Mouse (Mus musculus) left cerebral cortex, postnatal 36 days (tissue): ENCODE data around the gene Gpc3. TPM values are rescaled to one million over a fixed set of nuclear protein-coding genes. Genes with fewer than 3 reads are reported as not detected.
A peak's percentile ranks its signal among the peaks of the same experiment; 100 is the strongest.

Experiments
- DNase-seq, 2 experiments: peaks; one replicate each; pipeline ENCODE4 v3.0.0; 2021 to 2022; ENCODE audit warnings: low spot score in 2 of 2, mixed read lengths in 1 of 2
- intact Hi-C: fragments of 180-260 bp; cut with DNase I; formaldehyde crosslinking; loops from one replicate; pipeline ENCODE4 v1.15.1; 2025
- total RNA-seq, 2 experiments: library from RNA; stranded (reverse); gene quantifications; 2 replicates each; pipeline ENCODE4 v1.2.3; 2021

The Gpc3 gene
- total RNA-seq, 2 experiments from 2014 or later = 3.1 to 5.2 TPM

DNA sequence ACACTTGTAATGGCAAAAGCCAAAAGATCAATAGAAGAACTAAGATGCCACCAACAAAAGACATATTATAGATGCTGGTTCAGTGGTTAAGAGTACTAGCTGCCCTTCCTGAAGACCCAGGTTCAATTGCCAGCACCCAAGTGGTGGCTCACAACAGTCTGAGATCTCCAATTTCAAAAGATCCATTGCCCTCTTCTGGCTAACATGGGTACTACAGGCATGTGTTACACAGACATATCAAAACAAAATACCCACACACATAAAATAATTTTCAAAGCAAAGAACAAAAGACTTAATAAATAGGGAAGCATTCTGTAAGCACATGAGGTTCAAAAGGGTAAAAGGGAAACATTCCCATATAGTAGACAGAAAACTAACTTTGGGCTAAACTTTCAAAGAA, 26.1 kb downstream of the Gpc3 start:
- intact Hi-C loops = no loop called here
- DNase-seq = no peak

DNA sequence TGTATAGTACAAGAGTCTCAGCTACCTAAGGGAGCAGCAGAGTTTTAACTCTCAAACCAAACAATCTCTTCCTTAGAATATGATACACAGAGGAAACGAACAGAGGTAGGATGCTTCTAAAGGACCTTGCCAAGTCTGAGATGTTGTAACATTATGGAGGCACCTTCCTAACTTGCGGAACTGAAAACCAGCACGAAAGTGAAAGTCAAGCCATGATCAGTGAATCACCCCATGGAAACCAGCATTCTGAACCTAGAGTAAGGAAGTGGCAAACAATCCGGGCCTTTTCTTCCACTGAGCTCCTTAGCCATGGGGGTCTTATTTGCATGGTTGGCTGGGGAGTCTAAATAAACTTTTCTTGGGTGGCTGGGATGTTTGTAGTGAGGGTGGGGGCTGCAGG, 53.8 kb downstream of the Gpc3 start:
- DNase-seq = no peak
- intact Hi-C loops = no loop called here

DNA sequence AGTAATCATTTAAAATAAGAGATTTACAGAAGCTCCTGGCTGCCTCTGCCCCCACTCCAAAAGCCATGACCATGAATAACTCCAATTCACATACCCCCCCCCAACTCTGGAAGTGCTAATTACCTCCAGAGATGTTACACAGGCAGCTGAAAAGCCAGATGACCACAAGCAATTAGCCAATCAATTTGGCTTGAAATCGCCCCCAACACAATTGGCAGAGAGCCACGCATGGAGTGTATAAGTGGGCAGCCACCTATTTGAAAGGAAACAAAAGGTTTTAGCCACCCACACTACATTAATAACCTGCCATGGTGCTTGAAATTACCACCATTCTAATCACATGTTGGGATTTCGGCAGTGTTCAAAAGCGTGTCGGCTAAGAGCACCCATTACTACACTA, 55.2 kb downstream of the Gpc3 start:
- intact Hi-C loops = no loop called here
- DNase-seq = no peak

DNA sequence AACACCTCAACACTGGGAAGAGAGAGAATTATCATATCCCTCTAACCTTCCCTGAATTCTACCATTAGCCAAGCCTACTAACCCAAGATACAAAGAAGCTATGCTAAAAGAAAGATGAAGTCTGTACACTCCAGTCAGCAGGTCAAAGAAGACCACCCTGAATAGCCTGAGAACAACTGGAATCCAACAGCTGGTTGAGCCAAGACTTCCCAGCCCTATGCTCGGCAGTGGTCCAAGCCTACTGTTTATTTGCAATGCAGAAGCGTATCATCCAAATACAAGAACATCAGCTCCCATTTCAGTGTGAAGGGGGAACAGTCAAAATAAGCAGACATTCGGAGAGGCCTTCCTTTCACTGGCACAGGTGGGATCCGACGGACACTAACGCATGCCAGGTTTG, 56.3 kb downstream of the Gpc3 start:
- DNase-seq = no peak
- intact Hi-C loops = no loop called here

DNA sequence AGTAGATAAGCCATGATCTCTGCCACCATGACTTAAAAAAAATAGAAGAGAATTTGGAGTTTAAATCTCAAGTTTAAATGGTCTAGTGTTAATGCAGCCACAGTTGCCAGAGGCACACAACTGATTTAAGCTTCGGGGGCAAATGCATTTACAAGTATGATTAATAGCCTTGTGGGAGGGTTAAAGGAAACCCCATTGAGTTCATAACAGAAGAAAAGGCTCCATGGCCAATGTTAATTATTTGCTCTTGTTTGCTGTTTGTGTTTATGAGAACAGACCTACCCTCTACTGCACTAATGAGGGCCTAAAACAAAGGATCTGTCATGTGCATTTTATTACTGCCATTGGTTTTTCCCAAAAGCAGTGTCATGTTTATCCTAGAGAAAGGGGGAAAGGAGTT, 62.5 kb downstream of the Gpc3 start:
- no peak for DNase-seq
- intact Hi-C loops = no loop called here

DNA sequence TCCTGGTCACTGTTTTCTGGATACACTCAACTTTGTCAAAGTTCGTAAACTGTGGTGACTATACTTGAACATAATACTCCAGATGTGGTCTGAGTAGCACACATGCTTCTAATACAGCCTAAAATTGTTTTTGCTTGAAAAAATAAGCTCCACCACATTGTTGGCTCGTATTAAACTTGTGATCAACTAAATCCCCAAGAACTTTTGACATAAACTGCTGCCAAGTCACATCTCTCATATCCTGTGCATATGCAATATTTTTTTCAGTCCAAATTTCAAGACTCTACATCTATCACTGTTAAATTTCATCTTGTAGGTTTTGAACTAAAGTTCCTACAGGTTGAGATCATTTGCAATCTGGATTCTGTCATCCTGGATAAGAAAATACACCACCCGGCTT, 69.1 kb downstream of the Gpc3 start:
- no peak for DNase-seq
- intact Hi-C loops = no loop called here

DNA sequence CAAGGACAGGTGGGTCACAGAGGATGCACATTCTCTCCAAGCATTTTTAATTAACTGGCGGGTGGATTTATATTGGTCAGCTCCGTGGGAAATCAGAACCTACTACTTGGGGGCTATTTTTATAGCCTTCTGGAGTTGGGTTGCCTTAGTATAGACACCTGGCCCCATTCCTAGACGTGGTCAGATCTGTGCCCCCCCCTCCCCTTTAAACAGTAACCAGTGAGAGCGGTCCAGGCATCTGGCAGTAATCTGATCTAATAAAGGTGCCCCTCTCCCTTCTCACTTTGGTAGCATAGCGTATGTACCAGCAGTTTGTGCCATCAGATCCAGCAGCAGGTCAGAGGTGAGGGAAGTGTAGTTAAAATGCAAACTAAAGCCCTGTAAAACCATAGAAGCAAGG, 76.5 kb downstream of the Gpc3 start:
- DNase-seq = no peak
- intact Hi-C loops = no loop called here

DNA sequence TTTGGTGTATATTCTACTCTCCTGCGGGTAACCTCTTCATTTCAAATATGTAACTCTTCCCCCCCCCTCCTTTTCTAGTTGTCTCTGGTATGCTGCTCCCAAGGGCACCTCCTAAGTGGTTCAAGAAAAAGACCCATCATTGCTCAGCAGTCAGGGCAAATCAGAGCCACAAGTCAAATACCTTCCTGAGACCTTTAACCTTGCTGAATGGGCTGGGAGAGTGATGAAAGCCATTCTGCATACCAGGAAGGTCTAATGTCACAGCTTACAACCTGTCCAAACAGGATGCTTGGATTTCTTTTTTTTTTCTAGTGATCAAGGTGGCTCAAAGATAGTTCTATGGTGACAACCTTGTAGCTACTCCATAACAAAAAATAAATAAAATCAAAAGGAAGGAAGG, 80.0 kb downstream of the Gpc3 start:
- intact Hi-C loops = no loop called here
- no peak for DNase-seq

DNA sequence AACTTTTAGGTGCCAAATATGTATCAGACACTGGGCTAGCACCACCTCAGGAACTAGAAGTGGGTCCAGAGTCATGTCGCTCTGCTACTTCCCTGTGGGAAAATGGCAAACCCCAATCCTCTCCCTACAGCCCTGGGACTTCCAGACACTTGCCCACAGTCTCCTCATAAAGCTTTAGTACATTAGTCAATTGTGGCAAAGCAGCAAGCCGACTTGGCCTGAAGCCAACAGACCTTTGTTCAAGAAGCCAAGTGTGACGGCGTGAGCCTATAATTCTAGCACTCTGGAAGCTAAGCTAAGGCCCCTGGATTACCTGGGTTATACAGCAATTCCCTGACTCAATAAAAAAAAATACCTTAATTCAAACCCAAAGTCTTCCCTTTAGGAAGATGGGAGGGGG, 80.7 kb downstream of the Gpc3 start:
- DNase-seq = no peak
- intact Hi-C loops = no loop called here

DNA sequence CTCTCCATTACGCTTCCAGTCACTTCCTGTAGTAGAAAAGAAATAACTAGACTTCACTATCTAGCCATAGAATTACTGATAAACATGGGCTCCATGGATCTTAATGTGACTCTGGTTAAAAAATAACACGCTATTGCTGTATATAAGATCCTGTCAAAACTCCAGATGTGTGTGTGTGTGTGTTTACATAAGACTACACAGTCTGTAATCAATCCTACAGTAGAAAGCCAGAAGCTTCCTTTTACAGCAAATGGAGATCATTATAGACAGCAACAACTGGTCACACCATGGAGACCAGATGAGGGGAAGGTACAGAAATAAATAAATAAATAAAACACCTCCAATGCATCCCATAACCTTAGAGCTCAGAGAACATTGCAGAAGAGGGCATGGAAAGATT, 81.6 kb downstream of the Gpc3 start:
- intact Hi-C loops = no loop called here
- DNase-seq = no peak

DNA sequence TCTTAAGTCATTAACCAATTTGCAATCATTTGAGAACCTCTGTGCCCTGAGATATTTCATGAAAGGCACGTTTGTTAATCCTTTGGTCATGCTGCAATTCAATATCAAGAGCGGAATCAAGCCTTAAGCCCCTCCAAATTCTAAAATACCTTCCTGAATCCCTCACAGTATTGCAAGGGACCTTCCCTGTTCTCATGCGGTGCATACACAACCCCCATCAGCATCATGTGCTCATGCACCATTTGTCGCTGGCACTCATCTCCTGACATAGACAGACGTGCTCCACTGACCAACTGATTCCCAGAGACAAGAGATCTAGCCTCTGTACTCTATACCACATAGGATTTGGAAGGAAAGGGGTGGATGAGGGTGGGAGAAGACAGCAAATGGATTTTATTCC, 87.7 kb downstream of the Gpc3 start:
- intact Hi-C loops = no loop called here

DNA sequence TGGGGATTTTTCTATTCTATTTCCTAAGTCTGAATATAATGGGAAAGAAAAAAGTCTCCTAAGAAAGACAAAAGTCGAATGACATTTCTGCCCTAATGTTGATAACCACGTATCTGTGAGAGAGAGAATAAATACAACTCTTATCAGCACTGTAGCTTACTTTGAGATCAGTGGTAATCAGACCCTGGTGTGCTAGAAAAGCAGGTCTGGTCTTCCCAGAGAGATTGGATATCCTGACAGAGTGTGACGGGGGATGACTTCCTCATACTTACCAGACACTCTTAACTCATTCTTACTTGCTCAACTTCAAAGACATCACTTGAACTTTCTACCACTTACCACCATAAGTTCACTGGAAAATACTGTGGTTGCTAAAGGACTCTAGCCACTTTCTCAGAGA, 88.6 kb downstream of the Gpc3 start:
- intact Hi-C loops = no loop called here
- DNase-seq = no peak

More for the DNA sequence above, 87.7 kb downstream of the Gpc3 start:
- DNase-seq = no peak

DNA sequence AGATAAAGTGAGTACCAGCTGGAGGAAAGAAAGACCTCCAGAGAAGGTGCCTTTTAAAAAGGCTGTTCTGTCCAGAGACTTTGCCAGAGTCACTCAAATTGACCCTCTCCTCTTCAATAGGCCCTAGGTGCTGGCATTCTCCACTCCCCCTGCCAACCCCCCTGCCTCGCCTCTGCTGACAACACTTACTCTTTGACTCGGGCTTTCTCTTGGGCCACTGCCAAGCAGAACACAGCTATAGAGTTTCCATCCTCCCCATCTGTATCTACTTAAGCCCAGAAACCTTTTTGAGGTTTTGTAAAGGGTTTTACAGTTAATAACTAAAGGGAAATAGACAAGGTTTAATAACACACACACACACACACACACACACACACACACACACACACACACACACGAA, 99.2 kb downstream of the Gpc3 start:
- intact Hi-C loops = no loop called here
- DNase-seq = no peak

DNA sequence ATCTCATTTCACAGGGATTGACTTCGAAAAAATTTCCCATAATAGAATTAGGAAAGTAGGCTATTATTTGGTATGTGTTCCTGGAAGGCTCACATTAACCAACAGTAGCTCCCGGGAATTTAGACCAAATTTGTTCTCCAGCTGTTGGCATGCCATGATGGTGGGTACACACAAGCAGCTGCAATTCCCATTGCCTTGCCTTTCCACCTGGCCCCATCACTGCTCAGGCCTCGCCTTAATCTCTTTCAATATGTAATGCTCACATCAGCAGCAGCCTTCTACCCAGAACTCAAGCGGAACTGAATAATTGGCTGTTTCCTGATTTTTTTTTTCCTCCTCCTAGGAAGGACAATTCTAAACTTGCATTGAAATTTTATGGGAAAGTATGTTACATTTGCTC, 102.6 kb downstream of the Gpc3 start:
- intact Hi-C loops = no loop called here
- no peak for DNase-seq

DNA sequence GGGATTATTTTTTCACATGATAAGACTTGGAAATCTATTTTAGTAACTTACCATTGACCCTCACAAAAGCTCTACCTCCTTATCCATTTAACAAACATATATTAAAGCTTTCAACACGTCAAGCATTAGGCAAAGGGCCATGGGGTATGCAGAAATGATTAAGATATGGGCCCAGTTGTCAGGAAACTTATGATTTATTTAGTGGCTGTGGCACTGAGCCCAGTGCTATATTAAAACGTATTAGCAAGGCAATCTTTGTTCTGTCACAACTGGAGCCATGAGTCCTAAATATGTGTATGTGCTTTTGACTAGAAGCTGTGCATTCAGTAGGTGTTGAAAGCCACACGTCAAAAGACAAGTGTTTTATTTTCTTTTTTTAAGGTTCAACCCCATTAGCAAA, 109.9 kb downstream of the Gpc3 start:
- intact Hi-C loops = no loop called here

DNA sequence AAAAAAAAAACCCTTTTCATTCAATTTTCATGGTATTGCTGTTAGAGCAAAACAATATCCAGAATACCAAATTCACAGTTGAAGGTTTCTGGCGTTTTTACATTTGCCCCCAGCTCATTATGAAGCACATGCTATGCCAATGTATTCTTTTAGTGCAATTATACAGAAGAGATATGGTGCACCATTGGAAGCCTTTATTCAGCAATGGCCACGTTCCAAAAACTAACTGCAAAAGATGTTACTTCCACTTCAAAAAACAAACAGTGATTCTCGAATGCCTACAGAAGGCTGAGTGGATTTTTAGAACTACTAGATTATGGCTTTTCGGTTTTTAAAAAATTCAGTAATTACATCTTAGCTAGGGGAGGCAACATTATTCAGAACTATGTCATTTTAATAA, 124.3 kb downstream of the Gpc3 start:
- no peak for DNase-seq
- intact Hi-C loops = no loop called here

More for the DNA sequence above, 109.9 kb downstream of the Gpc3 start:
- DNase-seq = no peak

DNA sequence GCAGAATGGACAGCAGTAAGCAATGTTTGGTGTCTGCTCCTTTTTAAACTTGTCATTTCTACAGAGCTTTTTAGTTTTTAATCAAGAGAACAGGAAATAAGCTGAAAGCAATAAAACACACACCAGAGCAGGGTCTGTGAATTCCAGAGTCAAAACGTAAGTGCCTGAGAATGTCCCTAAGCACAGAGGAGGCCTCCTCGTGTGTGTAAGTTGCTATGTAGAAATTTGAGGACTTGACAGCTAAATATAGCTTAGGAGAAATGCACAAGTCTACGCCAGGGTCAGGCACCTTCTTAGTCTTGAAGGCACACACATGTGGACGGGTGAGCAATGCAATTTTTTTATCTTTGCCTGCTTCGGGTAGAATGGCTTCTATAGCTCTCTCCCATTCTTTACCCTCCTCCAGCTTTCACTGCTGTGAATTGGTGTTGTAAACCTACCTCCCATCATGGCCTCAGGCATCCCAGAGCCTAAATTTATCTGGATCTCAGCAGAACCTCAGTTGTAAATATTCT, 158.6 kb downstream of the Gpc3 start:
- intact Hi-C loops = no loop called here
- no peak for DNase-seq

DNA sequence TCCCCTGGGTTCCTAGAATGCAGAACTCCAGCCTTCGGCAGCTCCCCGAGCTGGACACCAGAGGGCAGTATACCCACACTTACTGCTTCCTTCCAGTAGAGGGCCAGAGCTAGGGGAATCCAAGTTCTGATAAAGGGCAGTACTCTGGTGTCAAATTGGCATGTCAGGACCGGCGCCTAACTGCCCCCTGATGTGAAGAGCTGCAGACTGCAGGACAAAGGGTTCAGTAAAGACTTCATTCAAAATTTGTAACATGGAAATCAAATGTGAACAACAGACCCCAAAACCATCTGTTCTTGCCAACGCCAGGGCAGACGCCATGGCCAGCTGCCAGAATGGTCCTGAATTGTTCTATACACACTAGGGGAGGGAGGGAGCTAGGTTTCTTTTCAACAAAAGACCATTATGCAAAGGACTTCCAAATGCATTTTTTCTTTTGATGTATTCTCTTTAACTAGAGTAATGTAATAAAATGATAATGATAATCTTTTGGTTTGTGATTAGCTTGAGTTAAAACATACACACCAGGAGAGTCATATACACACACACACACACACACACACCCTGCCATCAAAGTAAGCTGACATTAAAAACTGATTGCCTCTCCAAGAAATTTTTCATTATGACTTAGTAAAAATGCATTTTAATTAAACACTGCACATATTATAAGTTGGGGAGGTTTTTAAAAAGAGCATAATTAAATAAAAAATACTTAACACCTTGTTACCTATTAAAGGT, 160.1 kb downstream of the Gpc3 start:
- intact Hi-C loops = loop anchor here (2.0 to 5.0 kb wide), 2 partner anchors 199 to 264 kb away; no protein-coding TSS in a partner anchor
- peak; percentile 49 to 63 for DNase-seq

DNA sequence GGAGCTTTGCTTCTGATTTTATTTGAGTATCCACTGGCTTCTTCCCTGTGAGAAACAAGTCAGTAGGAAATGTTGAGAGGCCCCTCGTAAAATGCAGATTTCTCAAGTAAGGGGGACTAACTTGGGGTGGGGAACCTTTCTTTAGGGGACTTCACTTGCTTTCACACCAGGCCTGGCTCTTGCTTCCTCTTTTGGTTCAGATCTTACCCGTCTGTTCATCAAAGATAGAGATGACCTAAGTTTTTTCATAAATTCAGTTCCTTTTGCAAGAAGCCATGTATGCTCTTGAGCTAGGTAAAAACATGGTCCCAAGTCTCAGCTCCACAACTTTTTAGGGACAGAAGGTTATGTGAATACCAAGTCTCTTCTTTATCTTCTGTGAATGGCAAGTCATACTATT, 164.6 kb downstream of the Gpc3 start:
- DNase-seq = no peak
- intact Hi-C loops = no loop called here

DNA sequence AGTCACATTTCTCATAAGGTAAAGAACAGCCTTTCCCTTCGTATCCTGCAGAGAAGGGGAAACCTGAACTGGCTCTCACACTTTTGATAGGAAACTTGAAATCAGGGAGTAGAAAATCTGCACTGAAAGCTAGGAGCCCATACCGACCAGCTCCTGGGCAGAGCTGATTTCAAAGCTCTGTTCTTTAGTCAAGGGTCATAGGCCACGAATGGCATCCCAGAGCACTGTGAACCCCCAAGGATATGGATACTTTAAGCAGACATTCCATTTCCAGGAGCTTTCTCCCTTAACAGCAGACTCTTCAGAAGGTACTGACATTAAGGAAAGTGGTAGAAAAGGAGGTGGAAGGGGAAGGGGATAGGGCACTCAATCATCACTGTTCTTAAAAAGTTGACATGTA, 165.3 kb downstream of the Gpc3 start:
- intact Hi-C loops = no loop called here
- no peak for DNase-seq

DNA sequence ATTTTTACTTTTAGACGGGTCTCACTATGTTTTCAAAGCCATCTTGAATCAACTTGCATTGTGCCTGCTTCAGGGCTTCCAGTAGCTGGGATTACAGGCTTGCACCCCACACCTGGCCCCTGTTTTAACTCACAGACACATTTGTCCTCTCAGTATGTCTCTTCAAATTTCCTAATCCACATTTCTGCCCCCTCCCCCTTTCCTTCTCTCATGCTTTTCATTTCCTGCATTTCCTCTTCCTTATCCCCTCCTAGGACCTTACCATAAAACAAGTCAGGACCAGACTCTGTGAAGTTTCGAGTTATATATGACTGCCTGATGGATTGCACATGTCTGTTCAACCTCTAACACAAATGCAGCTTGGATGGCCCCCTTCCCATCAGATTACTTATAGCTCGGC, 167.2 kb downstream of the Gpc3 start:
- no peak for DNase-seq
- intact Hi-C loops = no loop called here

DNA sequence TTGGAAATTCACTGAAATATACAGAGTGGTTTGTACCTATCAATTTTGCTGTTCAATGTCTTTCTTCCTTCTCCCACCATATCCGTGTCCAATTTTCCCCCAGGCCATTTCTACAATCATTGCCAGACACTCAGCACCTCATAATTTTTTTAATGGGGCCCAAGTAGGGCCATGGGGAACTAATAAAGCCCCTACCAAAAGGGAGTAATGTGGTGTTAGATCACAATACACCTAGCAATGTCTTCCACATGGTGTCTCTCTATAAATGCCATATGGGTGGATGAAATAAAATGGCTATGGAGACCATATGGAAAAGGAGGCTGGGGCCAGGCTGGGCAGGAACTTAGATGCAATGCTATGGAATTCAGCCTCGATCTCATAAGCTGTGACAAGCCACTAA, 168.8 kb downstream of the Gpc3 start:
- intact Hi-C loops = no loop called here
- no peak for DNase-seq
